Mouse (Mus musculus): ENCODE results near the gene Nckap1l. TPM values are rescaled to one million over a fixed set of nuclear protein-coding genes. Genes with fewer than 3 reads are reported as not detected.

Nckap1l gene
- polyA plus RNA-seq, 1 experiment: 74.2 TPM

DNA sequence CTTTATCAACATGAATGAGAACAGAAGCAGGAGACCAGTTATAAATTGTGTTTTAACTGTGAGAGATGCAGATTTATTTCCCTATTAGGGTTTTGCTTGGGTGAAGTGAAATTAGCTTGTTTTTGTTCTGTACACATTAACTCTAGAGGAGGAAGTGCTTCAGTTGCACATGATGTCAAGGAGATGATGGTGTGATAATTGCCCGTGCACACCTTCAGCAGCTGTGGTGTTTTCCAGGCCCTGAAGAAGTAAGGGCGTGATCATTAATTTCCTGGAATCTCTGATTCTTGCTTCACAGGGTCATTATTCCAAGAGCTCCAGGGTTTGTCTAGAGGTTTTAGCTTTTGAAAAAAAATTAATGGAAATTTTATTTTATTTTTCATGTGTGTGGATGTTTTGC lies 26.5 kb downstream of the Nckap1l start:
- no peak for DNase-seq (ENCODE audit: low read depth in 1 of 2, low spot score in 2 of 2)
- WGBS: 80% methylated on average over 2 of the region's 2 CpGs

DNA sequence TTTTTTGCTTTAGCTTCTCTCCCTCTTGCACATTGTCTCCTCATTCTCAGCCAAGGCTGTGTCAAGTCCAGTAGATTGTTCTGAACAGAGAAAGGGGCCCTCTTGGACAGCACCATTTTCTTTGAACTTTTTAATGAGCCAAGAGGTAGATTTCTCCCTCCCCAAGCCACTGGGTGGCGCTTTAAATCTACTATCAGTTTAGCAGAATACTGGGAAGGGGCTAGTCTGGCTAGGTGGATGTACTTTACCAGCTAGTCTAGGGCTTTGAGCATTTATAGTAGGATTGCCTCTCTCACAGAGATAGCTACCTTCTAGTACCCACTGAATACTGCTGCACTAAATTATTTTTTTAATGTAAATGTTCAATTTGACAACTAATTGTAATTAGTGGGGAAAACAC lies 28.9 kb downstream of the Nckap1l start:
- Histone ChIP-seq H3K4me3 (ENCODE audit: extremely low read depth, insufficient read depth, insufficient read length) (no peak overlapping the region), H3K27me3 (ENCODE audit: control insufficient read depth, insufficient read depth, low read length) (no peaks in the 10 kb centered on the region), H3K27ac (ENCODE audit: insufficient read depth, low read length) (no peak overlapping the region), H3K4me1 (ENCODE audit: control insufficient read depth, insufficient read depth, insufficient read length) (no peaks in the 10 kb centered on the region), H3K36me3 (ENCODE audit: control insufficient read depth, insufficient read depth, low read length) (peaks cover 75% of the 10 kb centered on the region)
- WGBS: 47% methylated on average over 1 of the region's 1 CpGs
- DNase-seq (ENCODE audit: low read depth in 1 of 2, low spot score in 2 of 2): no peak
- no peak for TF ChIP-seq CTCF (IDR thresholded peaks at IDR 0.05; ENCODE audit: extremely low read depth, insufficient read depth, insufficient read length, insufficient replicate concordance)
- TF ChIP-seq POLR2A (IDR thresholded peaks at IDR 0.05; ENCODE audit: low read depth, low read length): no peak

More for the DNA sequence above, 26.5 kb downstream of the Nckap1l start:
- TF ChIP-seq CTCF (IDR thresholded peaks at IDR 0.05; ENCODE audit: extremely low read depth, insufficient read depth, insufficient read length, insufficient replicate concordance) (no peak), POLR2A (IDR thresholded peaks at IDR 0.05; ENCODE audit: low read depth, low read length) (no peak)
- Histone ChIP-seq H3K4me1 (ENCODE audit: control insufficient read depth, insufficient read depth, insufficient read length) (no peaks in the 10 kb centered on the region), H3K27me3 (ENCODE audit: control insufficient read depth, insufficient read depth, low read length) (no peaks in the 10 kb centered on the region), H3K4me3 (ENCODE audit: extremely low read depth, insufficient read depth, insufficient read length) (no peak overlapping the region), H3K36me3 (ENCODE audit: control insufficient read depth, insufficient read depth, low read length) (peaks cover 71% of the 10 kb centered on the region), H3K27ac (ENCODE audit: insufficient read depth, low read length) (no peak overlapping the region)

DNA sequence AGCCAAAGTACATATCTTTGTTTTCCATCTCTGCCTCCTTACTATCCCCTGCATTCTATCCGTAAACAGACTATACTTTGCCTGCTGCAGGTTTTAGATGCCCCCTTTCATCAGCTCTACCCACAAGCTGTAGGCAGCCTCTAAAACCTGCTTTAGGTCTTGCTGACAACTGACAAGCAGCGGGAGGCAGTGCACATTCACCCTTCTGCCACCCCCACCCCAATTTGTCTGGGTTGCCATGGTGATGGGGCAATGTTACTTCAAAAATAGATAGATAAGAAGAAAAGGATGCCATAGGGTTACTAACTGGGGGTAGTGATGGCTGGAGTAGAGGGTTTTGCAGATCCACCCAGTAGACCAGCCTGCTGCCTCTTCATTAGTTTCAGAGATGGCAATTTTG lies 30.9 kb downstream of the Nckap1l start:
- Histone ChIP-seq H3K27ac (ENCODE audit: insufficient read depth, low read length) (no peak overlapping the region), H3K36me3 (ENCODE audit: control insufficient read depth, insufficient read depth, low read length) (peaks cover 73% of the 10 kb centered on the region), H3K4me1 (ENCODE audit: control insufficient read depth, insufficient read depth, insufficient read length) (no peaks in the 10 kb centered on the region), H3K4me3 (ENCODE audit: extremely low read depth, insufficient read depth, insufficient read length) (no peak overlapping the region), H3K27me3 (ENCODE audit: control insufficient read depth, insufficient read depth, low read length) (no peaks in the 10 kb centered on the region)
- DNase-seq (ENCODE audit: low read depth in 1 of 2, low spot score in 2 of 2): no peak
- no peak for TF ChIP-seq CTCF (IDR thresholded peaks at IDR 0.05; ENCODE audit: extremely low read depth, insufficient read depth, insufficient read length, insufficient replicate concordance)
- TF ChIP-seq POLR2A (IDR thresholded peaks at IDR 0.05; ENCODE audit: low read depth, low read length): no peak
- WGBS: 90% methylated on average over 2 of the region's 2 CpGs

DNA sequence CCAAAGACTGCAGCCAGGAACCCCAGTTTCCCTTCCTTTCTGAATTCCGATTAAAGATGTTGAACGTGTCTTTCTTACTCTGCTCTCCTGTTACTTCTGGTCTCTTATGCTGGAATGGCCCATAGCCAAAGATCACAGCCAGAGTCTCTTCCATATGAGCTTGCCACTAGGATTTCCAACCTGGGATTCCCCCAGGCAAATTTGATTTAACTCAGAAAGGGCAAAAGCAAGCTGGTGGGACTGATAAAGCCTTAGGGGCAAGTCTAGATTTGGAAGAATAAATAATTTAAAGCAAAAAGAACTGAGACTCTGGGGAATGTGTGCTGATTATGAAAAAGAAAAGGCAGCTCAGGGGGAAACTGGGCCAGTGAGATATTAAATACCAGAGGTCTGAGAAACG lies 31.5 kb downstream of the Nckap1l start:
- no peak for DNase-seq (ENCODE audit: low read depth in 1 of 2, low spot score in 2 of 2)
- WGBS: 93% methylated on average over 3 of the region's 3 CpGs
- peaks cover 73% of the 10 kb centered on the region for H3K36me3 ChIP-seq (ENCODE audit: control insufficient read depth, insufficient read depth, low read length)

DNA sequence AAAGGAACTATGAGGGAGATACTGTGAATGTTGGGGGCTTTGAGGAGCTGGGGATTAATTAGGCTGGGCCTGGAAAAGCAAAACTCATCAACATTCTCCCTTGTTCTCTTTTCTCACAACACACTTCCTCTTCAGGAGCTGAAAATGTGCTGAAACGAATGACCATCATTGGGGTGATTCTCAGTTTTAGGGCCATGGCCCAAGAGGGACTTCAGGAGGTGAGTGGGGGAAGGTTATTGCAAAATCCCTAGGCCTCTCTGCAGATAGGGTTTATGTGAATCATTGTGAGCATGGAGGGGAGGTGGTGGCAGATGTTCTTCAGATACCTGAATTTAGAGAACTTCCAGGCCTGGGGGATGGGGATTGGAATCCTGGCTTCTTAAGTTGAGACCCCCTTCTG lies 33.1 kb downstream of the Nckap1l start:
- H3K4me3 ChIP-seq (ENCODE audit: extremely low read depth, insufficient read depth, insufficient read length): no peak overlapping the region
- H3K27ac ChIP-seq (ENCODE audit: insufficient read depth, low read length): no peak overlapping the region
- H3K4me1 ChIP-seq (ENCODE audit: control insufficient read depth, insufficient read depth, insufficient read length): no peaks in the 10 kb centered on the region
- WGBS: 67% methylated on average over 1 of the region's 1 CpGs
- no peak for DNase-seq (ENCODE audit: low read depth in 1 of 2, low spot score in 2 of 2)
- no peaks in the 10 kb centered on the region for H3K27me3 ChIP-seq (ENCODE audit: control insufficient read depth, insufficient read depth, low read length)
- TF ChIP-seq CTCF (IDR thresholded peaks at IDR 0.05; ENCODE audit: extremely low read depth, insufficient read depth, insufficient read length, insufficient replicate concordance) (no peak), POLR2A (IDR thresholded peaks at IDR 0.05; ENCODE audit: low read depth, low read length) (no peak)
- peaks cover 71% of the 10 kb centered on the region for H3K36me3 ChIP-seq (ENCODE audit: control insufficient read depth, insufficient read depth, low read length)

More for the DNA sequence above, 31.5 kb downstream of the Nckap1l start:
- no peaks in the 10 kb centered on the region for H3K27me3 ChIP-seq (ENCODE audit: control insufficient read depth, insufficient read depth, low read length)
- no peaks in the 10 kb centered on the region for H3K4me1 ChIP-seq (ENCODE audit: control insufficient read depth, insufficient read depth, insufficient read length)
- no peak overlapping the region for H3K27ac ChIP-seq (ENCODE audit: insufficient read depth, low read length)
- no peak for TF ChIP-seq POLR2A (IDR thresholded peaks at IDR 0.05; ENCODE audit: low read depth, low read length)
- no peak for TF ChIP-seq CTCF (IDR thresholded peaks at IDR 0.05; ENCODE audit: extremely low read depth, insufficient read depth, insufficient read length, insufficient replicate concordance)
- H3K4me3 ChIP-seq (ENCODE audit: extremely low read depth, insufficient read depth, insufficient read length): no peak overlapping the region

DNA sequence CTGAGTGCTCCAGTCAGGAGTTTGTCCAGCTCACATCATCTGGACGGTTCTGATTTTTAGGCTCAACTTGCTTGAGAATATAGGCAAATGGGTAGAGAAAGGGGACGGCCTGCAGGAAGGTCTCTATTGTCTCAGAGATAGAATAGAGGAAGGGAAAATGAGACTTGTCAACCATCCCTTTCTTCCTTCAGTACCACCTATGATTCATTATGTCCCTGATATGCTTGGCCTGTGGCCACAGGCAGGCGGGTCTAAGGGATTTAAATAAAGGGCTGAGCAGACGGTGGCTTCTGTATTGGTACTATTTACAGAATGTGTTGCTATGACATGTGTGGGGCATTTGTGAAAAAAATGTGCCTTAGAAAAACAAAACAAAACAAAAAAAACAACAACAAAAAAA lies 34.7 kb downstream of the Nckap1l start:
- Histone ChIP-seq H3K27ac (ENCODE audit: insufficient read depth, low read length) (no peak overlapping the region), H3K36me3 (ENCODE audit: control insufficient read depth, insufficient read depth, low read length) (peaks cover 71% of the 10 kb centered on the region), H3K4me3 (ENCODE audit: extremely low read depth, insufficient read depth, insufficient read length) (no peak overlapping the region), H3K4me1 (ENCODE audit: control insufficient read depth, insufficient read depth, insufficient read length) (no peaks in the 10 kb centered on the region), H3K27me3 (ENCODE audit: control insufficient read depth, insufficient read depth, low read length) (no peaks in the 10 kb centered on the region)
- TF ChIP-seq POLR2A (IDR thresholded peaks at IDR 0.05; ENCODE audit: low read depth, low read length) (no peak), CTCF (IDR thresholded peaks at IDR 0.05; ENCODE audit: extremely low read depth, insufficient read depth, insufficient read length, insufficient replicate concordance) (no peak)
- WGBS: 82% methylated on average over 4 of the region's 4 CpGs
- no peak for DNase-seq (ENCODE audit: low read depth in 1 of 2, low spot score in 2 of 2)

DNA sequence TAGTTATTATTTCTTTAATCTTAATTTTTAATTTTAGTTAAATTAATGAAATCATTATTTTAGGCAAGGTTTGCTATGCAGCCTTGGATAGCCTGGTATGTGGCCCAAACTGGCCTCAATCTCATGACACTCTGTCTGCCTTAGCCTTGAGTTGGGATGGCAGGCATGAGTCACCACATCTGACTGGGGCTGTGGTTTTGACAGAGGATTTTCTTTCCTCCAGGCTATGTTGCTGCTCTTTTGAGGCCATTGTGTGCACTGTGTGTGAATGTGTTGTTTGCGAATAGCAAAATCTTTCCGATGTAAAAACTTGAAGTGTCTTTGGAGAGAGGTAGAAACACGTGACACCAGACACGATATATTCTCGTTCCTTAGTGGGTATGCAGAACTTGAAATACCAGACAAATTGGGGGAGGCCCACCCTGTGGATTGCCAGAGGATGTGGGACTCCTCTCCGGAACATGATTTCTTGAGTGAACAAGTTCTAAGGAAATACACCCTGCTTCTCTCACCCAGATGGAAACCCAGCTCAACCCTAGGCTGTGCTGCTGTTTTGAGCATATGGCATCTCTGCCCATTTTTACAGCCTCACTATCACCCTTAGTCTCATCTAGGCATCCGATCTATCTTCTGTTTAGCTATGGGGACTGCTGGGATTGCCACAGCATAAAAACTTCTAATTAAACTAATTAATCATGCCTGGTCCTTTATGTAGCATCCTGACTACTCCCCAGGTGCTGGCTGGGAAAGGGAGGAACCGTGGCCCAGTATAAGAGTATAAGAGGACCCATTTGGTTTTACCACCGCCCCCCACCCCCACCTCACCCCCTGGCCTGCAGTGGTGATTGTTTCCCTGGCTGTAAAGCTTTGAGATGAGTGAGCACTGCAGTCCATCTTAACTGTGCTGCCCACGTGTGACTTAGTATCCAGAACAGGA lies 42.9 kb downstream of the Nckap1l start:
- no peak overlapping the region for H3K4me3 ChIP-seq (ENCODE audit: extremely low read depth, insufficient read depth, insufficient read length)
- H3K27me3 ChIP-seq (ENCODE audit: control insufficient read depth, insufficient read depth, low read length): no peaks in the 10 kb centered on the region
- TF ChIP-seq CTCF (IDR thresholded peaks at IDR 0.05; ENCODE audit: extremely low read depth, insufficient read depth, insufficient read length, insufficient replicate concordance) (no peak), POLR2A (IDR thresholded peaks at IDR 0.05; ENCODE audit: low read depth, low read length) (no peak)
- WGBS: 95% methylated on average over 10 of the region's 10 CpGs
- H3K4me1 ChIP-seq (ENCODE audit: control insufficient read depth, insufficient read depth, insufficient read length): peaks cover 2% of the 10 kb centered on the region; the same call in 1 of the 2 replicates
- DNase-seq (ENCODE audit: low read depth in 1 of 2, low spot score in 2 of 2): no peak
- no peak overlapping the region for H3K27ac ChIP-seq (ENCODE audit: insufficient read depth, low read length)
- H3K36me3 ChIP-seq (ENCODE audit: control insufficient read depth, insufficient read depth, low read length): peaks cover 46% of the 10 kb centered on the region
